Comparison of ENCODE assay signal across 8 mouse cellular contexts in genomic region chr11:117121164-117121535, GRCm38 (mm10). TPM values are rescaled to one million over a fixed set of nuclear protein-coding genes. Genes with fewer than 3 reads are reported as not detected.
DNase-seq lines count a peak whose midpoint lies in the region; ATAC-seq lines count a peak whose summit lies in the region.

No protein-coding gene starts in this region.

- no peak overlapping the region for H3K27ac ChIP-seq in midbrain, embryonic 15.5 days

- WGBS in midbrain, embryonic 15.5 days = 27% methylated on average over 11 of the region's 11 CpGs

- no peaks in the 10 kb centered on the region for H3K9me3 ChIP-seq in midbrain, embryonic 15.5 days

- H3K27me3 ChIP-seq in midbrain, embryonic 15.5 days (replicated peaks) = no peaks in the 10 kb centered on the region

- H3K4me2 ChIP-seq in midbrain, embryonic 15.5 days = no peak overlapping the region

- H3K36me3 ChIP-seq in midbrain, embryonic 15.5 days (replicated peaks) = peaks cover 3% of the 10 kb centered on the region; the same call in 1 of the 2 replicates

- H3K4me1 ChIP-seq in midbrain, embryonic 15.5 days = peaks cover 76% of the 10 kb centered on the region

- peak; percentile 74 to 79 for DNase-seq in heart, adult 18-20 months
- DNase-seq in heart, postnatal 25 days (ENCODE audit: low spot score) = no peak
- DNase-seq in cerebellum, adult 9-10 months = peak; percentile 87
- DNase-seq in gastrocnemius, postnatal 25 days = peak; percentile 62
- peak; percentile 44 to 71 for DNase-seq in kidney, postnatal 25 days
- no peak for DNase-seq in ovary, postnatal 36 days (ENCODE audit: low spot score)
- no peak for DNase-seq in embryo, embryonic 11 days

- H3K9ac ChIP-seq in midbrain, embryonic 15.5 days = 0 out of 2 replicates have a peak overlapping the region, but pooled peaks have one; percentile 10

- H3K4me3 ChIP-seq in midbrain, embryonic 15.5 days = no peak overlapping the region

- intact Hi-C loops in heart, postnatal 25 days (cut with DNase I) = no loop called here

- ATAC-seq in midbrain, embryonic 15.5 days (replicated peaks) = no peak

RNA-seq across cellular contexts. Expression of gene Sec14l1, which starts 6.2 kb away (rescaled TPM):
- 10 to 100 TPM; 86.8 to 98.2 TPM for total RNA-seq in heart, adult 18-20 months (2021)
- total RNA-seq in heart, postnatal 25 days (2021) = 10 to 100 TPM; 71.7 to 74.1 TPM
- total RNA-seq in gastrocnemius, postnatal 25 days (2021) = 10 to 100 TPM; 40.7 to 45.1 TPM
- 62.8 and 63.9 TPM in 2 replicates for polyA plus RNA-seq in midbrain, embryonic 15.5 days (2015; fragmentation: Nextera tagmentation; extraction: Ambion mirVana)

Comparison
In these comparisons a context has a peak if more than half of its experiments do, and no peak if none do; other contexts are left out.
1. DNase-seq: peak in heart, adult 18-20 months (2 of 2), cerebellum, adult 9-10 months (single experiment), gastrocnemius, postnatal 25 days (single experiment) and kidney, postnatal 25 days (2 of 2); none in heart, postnatal 25 days (single experiment), ovary, postnatal 36 days (single experiment) and embryo, embryonic 11 days (single experiment).